Mouse (Mus musculus) spleen, adult 2 months (tissue): Measurements from ENCODE around the gene Ston2.

Source experiments
- CTCF ChIP-seq: fragments of 200-500 bp; IDR thresholded peaks from 2 replicates; pipeline ENCODE4 v1.5.1; 2011; ENCODE audit warnings: mild to moderate bottlenecking, inconsistent platforms; ENCODE audit not compliant: insufficient read depth, insufficient read length, insufficient replicate concordance; ENCODE audit errors: extremely low read depth
- POLR2A ChIP-seq: fragments of 200-500 bp; IDR thresholded peaks from 2 replicates; pipeline ENCODE4 v1.6.1; 2011; ENCODE audit warnings: low read depth, low read length, inconsistent platforms

DNA sequence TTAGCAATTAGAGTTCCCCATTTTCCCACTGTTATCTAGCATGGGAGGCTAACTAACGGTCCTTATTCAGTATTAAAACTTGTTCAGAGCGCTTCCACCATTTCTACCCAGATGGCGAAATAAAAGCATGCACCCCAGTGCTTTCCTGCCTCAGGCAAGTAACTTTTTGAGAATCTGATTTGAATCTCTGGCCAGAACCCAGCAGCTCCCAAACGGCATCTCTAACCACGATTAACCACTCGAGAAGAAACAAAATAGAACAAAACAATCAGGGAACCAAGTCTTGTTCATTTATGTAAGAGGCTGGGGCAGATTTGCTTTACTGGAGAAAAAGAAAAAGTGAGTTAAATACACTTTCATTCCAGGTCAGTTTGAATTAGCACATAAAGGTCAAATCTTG, 44.1 kb downstream of the Ston2 start:
- no peak for TF ChIP-seq POLR2A
- no peak for TF ChIP-seq CTCF
